Mouse (Mus musculus) lung, embryonic 16.5 days (tissue): ENCODE data around the gene Vmn1r70. TPM values are rescaled to one million over a fixed set of nuclear protein-coding genes. Genes with fewer than 3 reads are reported as not detected.

Source experiments
- ATAC-seq: fragments of 200-750 bp; cut with Nextera tagmentation; 2 replicates; pipeline ENCODE4 v1.8.0; 2017; ENCODE audit warnings: low read depth, mild to moderate bottlenecking, moderate library complexity
- H3K27ac ChIP-seq: fragments of 300-500 bp; sonication (generic); 2 replicates; pipeline ENCODE4 v1.5.1; 2014; ENCODE audit warnings: mild to moderate bottlenecking, control low read depth, low read length
- H3K27me3 ChIP-seq: fragments of 300-500 bp; sonication (generic); 2 replicates; pipeline ENCODE4 v1.6.1; 2014; ENCODE audit warnings: low read depth, low read length, mixed read lengths; ENCODE audit not compliant: control insufficient read depth, insufficient read depth
- H3K36me3 ChIP-seq: fragments of 300-500 bp; sonication (generic); 2 replicates; pipeline ENCODE4 v1.6.1; 2014; ENCODE audit warnings: low read length; ENCODE audit not compliant: control insufficient read depth, insufficient read depth
- H3K4me1 ChIP-seq: fragments of 300-500 bp; sonication (generic); replicated peaks from 2 replicates; pipeline ENCODE4 v1.6.1; 2014; ENCODE audit warnings: low read length, mixed read lengths; ENCODE audit not compliant: control insufficient read depth, insufficient read depth
- H3K4me2 ChIP-seq: fragments of 300-500 bp; sonication (generic); 2 replicates; pipeline ENCODE4 v1.6.1; 2014; ENCODE audit warnings: low read depth, low read length, control low read depth
- H3K4me3 ChIP-seq: fragments of 300-500 bp; sonication (generic); 2 replicates; pipeline ENCODE4 v1.5.1; 2014; ENCODE audit warnings: mild to moderate bottlenecking, low read length, control low read depth
- H3K9ac ChIP-seq: fragments of 300-500 bp; sonication (generic); 2 replicates; pipeline ENCODE4 v1.6.1; 2014; ENCODE audit warnings: low read length, control low read depth
- H3K9me3 ChIP-seq: fragments of 300-500 bp; sonication (generic); 2 replicates; pipeline ENCODE4 v1.6.1; 2016; ENCODE audit warnings: low read length; ENCODE audit not compliant: control insufficient read depth
- WGBS: fragments of 180-500 bp; shearing (Covaris S2); extraction: QIAGEN DNeasy Blood & Tissue Kit; methylation state at CpG from one replicate; pipeline ENCODE4 v1.1.7; 2014; 5-methylcytosine and 5-hydroxymethylcytosine counted together
- polyA plus RNA-seq: library from polyadenylated mRNA; unstranded; fragments of >200 nt; fragmentation: Nextera tagmentation; extraction: Ambion mirVana; gene quantifications from 2 replicates; pipeline ENCODE4 v1.2.1, GENCODE M21; 2015

The Vmn1r70 gene
- not detected in 2 replicates for polyA plus RNA-seq

- H3K4me3 ChIP-seq = no peak within 1 kb of the TSS
Measured at GRCm38 (mm10) chr7:10631232-10631631, at the start of gene Vmn1r70. Vmn1r70 (plus strand) TSS chr7:10631532.

GRCm38 (mm10) chr7:10613559-10613958 lies 17.8 kb upstream of the Vmn1r70 start, which contains the start of gene Vmn1r69:
Vmn1r69 (minus strand) TSS chr7:10613659.
- ATAC-seq = no peak
- Histone ChIP-seq H3K4me2 (no peak within 1 kb of the TSS), H3K27ac (no peak within 1 kb of the TSS), H3K36me3 (no peaks in the 10 kb centered on the region), H3K9ac (no peak within 1 kb of the TSS), H3K9me3 (no peaks in the 10 kb centered on the region; the same call in 1 of the 2 replicates), H3K4me1 (no peaks in the 10 kb centered on the region), H3K27me3 (no peaks in the 10 kb centered on the region), H3K4me3 (no peak within 1 kb of the TSS)

More at GRCm38 (mm10) chr7:10631232-10631631, at the start of gene Vmn1r70:
- 55% methylated on average over 1 of the region's 1 CpGs for WGBS
- Histone ChIP-seq H3K9me3 (peaks cover 5% of the 10 kb centered on the region), H3K36me3 (no peaks in the 10 kb centered on the region), H3K4me2 (no peak within 1 kb of the TSS), H3K27ac (no peak within 1 kb of the TSS), H3K4me1 (no peaks in the 10 kb centered on the region), H3K9ac (no peak within 1 kb of the TSS), H3K27me3 (no peaks in the 10 kb centered on the region)
- ATAC-seq = no peak

Other genes with a start within 250 kb of the Vmn1r70 start
- not detected in 2 replicates for gene Vmn1r67, start 188.2 kb upstream of the Vmn1r70 start, polyA plus RNA-seq
- 8.3 and 9.6 TPM in 2 replicates for gene Zik1, start 136.1 kb upstream of the Vmn1r70 start, polyA plus RNA-seq
- gene Vmn1r68, start 73.0 kb upstream of the Vmn1r70 start, polyA plus RNA-seq = not detected in 2 replicates
- not detected in 2 replicates for gene Vmn1r69, start 17.9 kb upstream of the Vmn1r70 start, polyA plus RNA-seq
- gene Nlrp4b, start 56.3 kb downstream of the Vmn1r70 start, polyA plus RNA-seq = not detected in 2 replicates
- gene Vmn1r71, start 122.8 kb downstream of the Vmn1r70 start, polyA plus RNA-seq = not detected in 2 replicates